Mouse (Mus musculus) heart, postnatal 25 days (tissue): ENCODE measurements around the gene Rgs7bp. TPM values are rescaled to one million over a fixed set of nuclear protein-coding genes. Genes with fewer than 3 reads are reported as not detected.
A peak's percentile ranks its signal among the peaks of the same experiment; 100 is the strongest.

Experiments
- DNase-seq: peaks from one replicate; pipeline ENCODE4 v3.0.0; 2022; ENCODE audit warnings: low spot score
- intact Hi-C: fragments of 180-260 bp; cut with DNase I; formaldehyde crosslinking; loops from one replicate; pipeline ENCODE4 v1.15.1; 2025
- total RNA-seq, 2 experiments: library from RNA; stranded (reverse); gene quantifications; 2 replicates each; pipeline ENCODE4 v1.2.3; 2021

Gene Rgs7bp
- total RNA-seq: 1 to 10 TPM; 3.4 to 4.0 TPM

DNA sequence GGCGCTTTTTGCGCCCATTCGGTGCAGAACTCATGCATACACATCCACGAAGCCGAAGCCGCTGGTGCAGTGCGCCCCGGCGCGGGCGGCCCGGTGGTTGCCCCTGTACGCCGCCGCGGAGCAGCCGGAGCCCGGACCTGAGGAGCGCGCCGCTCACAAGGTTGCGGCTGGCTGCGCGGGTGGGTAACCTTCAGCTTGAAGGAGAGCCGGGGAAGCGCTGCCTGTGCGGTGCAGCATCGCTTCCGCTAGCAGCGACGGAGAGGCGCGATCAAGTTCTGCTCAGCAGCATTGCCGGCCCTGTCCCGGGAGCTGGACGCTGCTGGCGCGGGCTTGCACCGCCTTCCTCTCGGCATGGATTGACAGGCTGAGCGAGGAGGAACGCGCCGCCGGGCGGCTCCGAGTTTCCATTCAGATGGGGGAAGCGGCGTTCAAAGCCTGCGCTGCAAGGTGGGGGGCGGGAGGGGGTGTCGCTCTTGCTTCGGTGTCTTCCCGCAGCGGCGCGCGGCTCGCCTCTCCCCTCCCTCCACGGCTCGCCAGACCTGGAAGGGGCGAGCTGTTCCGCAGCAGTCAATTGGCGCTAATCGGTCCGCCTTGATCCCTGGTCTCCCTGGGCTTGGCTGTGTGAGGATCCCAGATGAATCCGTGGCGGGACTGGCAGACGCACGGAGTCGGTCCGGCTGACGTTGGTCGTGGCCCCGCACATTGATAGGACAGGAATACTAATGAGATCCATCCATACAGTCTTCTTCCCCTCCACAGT lies at the start of gene Rgs7bp:
Rgs7bp (minus strand) TSS at position 750 of the 760 bp plus-strand sequence.
- intact Hi-C loops: loop anchor here (5.0 kb wide), 2 partner anchors 168 to 237 kb away; partner anchors contain the start of gene Cwc27
- DNase-seq: peak; percentile 33

DNA sequence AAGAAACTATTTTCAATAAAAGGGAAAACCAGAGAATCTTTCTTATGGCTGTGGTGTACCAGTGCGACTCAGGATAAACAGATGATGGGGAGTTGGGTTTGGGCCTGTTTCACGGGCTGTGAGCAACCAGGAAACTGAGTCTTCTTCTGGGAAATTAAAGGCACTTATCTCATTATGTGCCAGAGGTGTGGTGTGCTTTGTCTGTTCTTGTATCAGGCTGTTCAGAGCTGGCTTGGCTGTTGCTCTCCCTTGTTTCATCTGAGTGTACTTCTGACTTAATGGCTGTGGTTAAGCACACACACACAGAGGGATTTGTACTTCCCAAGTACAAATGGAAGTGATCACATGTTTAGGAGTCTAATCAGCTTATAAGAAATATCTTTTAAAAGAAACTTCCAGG lies 49.7 kb upstream of the Rgs7bp start:
- intact Hi-C loops: no loop called here
- no peak for DNase-seq

DNA sequence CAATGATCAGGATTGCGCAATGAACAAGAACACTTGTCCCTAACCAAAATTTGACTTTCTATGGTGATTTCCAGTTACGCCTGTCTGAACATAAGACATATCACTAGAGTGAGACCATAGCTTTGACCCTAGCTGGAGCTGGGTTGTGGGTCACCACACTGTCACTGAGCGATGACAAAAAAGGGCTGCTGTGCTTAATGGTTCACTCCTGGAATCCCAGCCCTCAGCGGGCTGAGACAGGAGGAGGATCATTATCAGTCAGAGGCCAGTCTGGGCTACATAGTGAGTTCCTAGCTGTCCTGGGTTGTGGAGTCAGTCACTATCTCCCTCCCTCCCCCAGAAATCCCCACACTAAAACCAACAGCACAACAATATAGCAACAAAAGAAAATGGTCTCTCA lies 46.0 kb upstream of the Rgs7bp start:
- intact Hi-C loops: no loop called here

DNA sequence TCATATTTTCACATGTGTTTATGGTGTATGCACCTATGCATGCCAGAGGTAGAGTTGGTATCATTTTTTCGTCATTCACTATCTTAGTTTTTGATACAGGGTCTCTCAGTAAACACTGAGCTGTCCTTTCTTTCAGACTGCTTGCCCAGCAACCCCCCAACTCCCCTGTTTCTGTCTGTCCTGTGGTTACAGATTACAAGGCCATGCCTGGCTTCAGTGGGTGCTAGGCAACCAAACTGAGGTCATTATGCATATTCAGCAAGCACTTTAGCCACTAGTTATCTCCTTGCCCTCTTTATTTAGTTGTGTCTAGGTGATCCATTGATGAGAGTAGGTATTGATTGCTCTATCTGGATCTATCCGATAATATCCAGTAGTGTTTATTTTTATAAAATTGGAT lies 41.6 kb upstream of the Rgs7bp start:
- intact Hi-C loops: no loop called here
- DNase-seq: no peak

More for the DNA sequence above, 46.0 kb upstream of the Rgs7bp start:
- DNase-seq: no peak

DNA sequence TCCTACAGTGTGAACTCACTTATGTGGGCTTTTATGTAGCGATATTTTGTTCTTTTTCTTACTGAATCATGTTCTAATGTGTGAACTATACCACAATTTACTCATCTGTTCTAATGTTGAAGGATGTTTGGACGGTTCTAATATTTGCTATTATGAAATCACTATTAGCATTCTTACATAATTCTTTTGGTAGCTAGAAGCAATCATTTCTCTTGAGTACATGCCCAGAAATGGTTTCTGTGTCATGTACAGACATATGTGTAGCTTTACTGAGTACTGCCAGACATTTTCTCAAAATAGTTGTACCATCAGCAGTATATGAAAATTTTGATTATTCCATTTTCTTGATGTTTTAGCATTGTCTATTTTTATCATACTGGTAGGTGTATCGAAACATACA lies 34.5 kb upstream of the Rgs7bp start:
- intact Hi-C loops: no loop called here
- no peak for DNase-seq

DNA sequence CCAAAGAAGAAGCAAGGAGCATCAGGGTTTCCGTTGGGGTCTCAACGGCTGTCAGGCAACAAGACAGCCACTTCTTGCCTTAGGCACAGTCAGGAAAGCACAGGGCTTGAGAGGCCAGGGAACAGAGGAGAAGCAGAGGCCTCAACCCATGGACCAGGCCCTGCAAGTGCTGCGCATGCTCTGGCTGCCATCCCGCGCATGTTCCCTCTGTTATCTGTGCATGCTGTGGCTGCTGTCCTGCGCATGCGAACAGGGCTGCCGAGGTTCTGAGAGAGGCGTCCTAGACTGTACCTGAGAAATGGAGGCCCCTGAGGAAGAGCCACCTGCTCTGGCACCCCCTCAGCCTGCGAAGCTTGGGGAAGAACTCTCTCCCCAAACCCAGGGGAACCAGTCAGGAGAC lies 27.1 kb upstream of the Rgs7bp start, which contains the start of gene 4933425L06Rik:
4933425L06Rik (plus strand) TSS at position 261 of the 400 bp plus-strand sequence.
- DNase-seq: no peak
- intact Hi-C loops: no loop called here

DNA sequence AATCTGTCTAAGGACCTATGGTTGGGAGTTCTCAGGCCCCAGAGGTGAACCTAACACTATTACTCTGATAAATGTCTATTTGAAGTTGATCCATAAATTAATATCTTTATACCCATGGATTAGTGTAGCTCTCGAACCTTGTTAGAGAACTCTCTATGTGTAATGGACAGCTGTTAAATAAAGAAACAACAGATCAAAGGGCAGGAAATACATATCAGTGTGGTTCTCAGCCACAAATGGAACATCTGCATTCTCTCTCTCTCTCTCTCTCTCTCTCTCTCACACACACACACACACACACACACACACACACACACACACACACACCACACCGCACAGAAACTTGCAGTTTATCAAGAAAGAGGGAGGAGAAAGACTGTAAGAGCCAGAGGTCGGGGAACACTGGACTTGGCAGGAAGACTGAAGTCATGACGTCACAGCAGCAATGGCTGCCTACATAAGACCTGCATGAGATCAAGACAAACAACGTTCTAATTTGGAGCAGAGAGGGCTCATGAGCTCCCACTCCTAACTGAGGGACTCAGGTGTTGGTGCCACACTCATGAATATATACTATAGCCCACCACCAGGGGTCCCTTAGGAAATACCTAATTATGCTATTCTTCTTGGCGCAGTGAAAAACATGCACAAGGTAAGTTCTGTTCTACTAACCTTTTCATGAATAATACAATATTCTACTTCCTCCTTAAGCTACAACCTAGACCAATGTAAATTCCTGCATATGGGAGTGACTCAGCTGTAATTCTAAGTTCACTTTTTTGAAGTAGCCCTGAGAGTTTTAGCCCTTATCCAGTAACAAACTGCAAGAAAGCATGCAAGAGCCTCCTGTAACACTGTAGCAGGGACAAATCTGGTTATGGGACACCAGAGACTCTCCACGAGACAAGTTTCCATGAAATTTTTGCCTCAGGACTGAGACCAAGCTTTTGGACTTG lies 12.4 kb upstream of the Rgs7bp start:
- intact Hi-C loops: no loop called here
- DNase-seq: no peak

DNA sequence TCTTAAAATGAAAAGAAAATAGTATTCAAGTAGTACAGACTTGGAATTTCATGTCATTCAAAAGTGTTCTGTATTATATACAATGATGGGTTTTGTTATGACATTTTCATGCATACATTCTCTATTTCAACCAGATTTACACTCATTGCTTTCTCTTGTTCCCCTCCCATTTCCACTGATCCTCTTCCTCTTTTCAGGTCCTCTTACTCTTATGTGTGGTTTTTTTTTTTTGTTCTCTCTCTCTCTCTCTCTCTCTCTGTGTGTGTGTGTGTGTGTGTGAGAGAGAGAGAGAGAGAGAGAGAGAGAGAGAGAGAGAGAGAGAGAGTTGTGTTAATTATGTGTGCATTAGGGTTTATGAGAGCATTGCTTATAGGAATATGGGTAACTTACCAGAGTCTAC lies 11.4 kb upstream of the Rgs7bp start:
- DNase-seq: no peak
- intact Hi-C loops: no loop called here

DNA sequence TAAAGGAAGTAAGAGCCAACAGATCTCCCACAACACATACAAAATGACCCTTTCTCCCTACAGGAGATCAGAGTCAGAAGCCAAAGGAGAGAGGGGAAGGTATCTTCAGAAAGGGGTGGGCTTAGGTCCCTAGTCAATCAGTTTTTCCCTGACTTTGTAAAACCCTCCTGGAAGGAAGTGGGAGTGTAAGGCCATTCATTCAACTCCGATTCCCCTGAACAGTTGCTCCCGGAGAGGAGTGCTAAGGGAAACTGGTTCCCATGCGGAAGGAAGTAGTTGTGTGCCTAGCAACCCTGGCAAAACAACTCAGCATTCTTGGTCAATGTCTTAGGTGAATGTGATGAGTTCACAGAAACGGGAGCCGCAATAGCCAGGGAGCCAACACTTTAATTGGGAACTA lies 644 bp upstream of the Rgs7bp start:
- DNase-seq: peak; percentile 9
- intact Hi-C loops: no loop called here

DNA sequence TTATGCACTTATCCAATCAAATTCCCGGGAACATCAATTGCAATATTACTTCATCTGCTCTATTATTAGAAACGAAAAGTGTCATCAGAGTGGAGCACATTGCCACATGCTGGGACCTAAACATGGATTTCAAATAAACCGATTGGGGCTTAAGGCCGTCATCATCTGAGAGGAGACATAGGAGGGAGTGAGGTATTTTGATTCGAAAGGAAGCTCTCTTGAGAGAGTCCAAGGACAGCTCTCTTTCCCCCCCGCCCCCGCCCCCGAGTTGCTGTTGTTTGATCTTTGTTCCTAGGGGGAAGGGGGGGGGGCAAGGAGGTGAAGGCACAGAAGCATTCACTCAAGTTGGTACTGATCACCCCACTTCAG lies 195 bp upstream of the Rgs7bp start:
- no peak for DNase-seq
- intact Hi-C loops: loop anchor here (5.0 kb wide), 2 partner anchors 167 to 238 kb away; partner anchors contain the start of gene Cwc27

DNA sequence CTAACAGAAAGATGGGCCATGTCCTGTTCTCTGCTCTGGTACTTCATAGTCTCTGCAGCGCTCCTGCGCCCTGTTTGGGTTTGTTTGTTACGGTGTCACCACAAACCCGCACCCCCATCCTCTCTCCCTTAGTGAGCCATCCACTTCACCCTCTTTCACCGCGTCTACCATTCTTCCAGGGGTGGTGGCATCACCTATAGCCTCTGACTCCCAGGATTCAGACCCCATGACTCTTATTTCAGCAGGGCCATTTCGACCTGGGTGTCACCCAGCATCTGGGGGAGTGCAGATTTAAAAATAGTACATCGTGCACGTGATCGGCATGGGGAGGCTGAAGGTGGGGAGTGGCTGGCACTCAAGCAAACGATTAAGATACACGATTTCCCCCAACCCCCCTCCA lies 1.1 kb downstream of the Rgs7bp start:
- intact Hi-C loops: loop anchor here (5.0 kb wide), 2 partner anchors 169 to 236 kb away; partner anchors contain the start of gene Cwc27
- no peak for DNase-seq

DNA sequence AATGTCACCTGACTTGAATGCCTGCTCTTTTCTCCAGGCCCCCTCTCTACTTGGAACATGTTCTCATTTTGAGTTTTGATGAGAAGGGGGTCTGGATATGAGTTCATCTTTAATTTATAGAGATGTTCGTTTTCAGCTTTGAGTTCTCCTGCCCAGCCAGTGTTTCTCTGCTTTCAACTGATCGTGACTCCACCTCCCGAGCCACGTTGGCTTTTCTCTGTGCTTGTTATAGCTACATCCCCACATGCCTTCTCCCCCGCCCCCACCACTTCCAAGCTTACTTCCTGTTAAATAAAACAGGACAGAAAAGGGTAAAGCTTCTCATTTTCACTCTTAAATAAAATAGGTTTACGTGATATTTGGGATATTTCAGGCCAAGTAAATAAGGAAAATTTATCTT lies 3.3 kb downstream of the Rgs7bp start:
- no peak for DNase-seq
- intact Hi-C loops: loop anchor here (5.0 kb wide), 2 partner anchors 171 to 234 kb away; partner anchors contain the start of gene Cwc27

DNA sequence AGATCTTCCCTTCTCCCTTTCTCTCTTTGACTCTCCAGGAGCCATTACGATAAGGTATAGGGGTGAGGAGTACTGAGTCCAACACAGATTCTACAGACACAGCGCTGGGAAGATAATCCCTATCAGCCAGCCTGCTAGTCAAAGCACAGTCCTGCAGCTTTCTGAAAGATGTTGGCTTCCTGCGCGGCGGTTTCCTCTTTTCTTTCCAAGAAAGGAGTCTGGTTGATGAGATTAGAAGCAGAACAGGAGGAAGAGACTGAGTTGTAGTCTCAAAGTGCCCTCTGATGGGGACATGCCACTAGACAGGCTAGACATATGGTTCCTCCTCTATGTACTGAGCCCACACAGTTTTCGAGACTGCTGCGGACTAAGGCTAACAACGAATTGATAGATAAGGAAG lies 6.1 kb downstream of the Rgs7bp start:
- intact Hi-C loops: loop anchor here (2.0 kb wide), 1 partner anchor 100 kb away; no protein-coding TSS in a partner anchor
- no peak for DNase-seq

DNA sequence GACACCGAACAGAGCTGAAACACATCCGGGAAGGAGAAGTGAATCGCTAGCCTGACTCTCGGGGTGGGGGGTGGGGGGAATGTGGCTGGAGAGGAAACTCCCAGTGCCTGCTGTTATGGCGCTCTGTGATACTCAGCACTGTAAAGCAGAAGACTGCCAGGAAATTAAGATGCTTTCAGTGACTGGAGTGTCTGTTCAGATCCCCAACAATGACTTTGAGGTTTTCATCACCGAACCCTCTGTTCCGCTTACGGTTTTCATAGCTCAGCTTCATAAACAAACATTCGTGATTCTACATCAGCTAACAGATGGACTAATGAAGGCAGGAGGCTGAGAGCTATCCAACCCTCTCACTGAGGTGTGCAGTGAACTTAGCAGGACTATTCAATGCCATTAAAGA lies 7.4 kb downstream of the Rgs7bp start:
- no peak for DNase-seq
- intact Hi-C loops: no loop called here

DNA sequence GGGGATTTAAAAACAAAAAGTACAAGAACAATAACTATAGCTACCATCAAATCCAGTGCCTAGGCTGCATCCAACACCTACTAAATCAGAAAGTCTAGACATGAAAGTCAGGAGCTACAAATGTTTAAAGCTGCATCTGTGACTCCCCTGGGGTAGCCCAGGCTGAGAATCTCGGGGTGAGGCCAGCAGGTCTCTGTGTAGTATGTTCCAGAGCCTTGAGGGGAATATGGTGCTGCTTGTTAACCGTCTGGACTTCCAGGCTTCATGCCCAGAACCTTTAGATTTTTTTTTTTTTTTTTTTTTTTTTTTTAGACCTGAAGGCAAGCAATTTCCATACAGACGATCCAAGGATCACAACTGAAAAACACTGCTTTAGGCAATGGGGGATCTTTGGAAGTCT lies 10.8 kb downstream of the Rgs7bp start:
- intact Hi-C loops: no loop called here
- DNase-seq: no peak

DNA sequence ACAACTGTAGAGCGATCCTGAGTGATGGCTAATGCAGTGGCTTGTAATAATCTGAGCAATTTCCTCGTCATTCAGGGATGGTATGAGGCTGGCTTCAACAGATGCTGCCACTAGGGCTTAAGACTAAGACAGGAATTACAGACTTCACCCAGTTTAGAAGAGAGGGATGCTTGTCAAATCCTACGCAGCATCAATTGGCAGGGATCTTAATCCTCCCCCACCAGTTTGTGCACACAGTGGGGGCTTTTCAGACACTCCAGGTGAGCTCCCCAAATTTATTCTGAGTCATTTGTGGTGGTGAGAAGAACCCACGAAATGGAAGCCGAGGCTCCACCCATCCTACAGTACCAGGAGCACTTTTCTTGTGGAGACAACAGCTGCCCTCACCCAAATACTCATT lies 16.4 kb downstream of the Rgs7bp start:
- intact Hi-C loops: no loop called here
- DNase-seq: no peak

DNA sequence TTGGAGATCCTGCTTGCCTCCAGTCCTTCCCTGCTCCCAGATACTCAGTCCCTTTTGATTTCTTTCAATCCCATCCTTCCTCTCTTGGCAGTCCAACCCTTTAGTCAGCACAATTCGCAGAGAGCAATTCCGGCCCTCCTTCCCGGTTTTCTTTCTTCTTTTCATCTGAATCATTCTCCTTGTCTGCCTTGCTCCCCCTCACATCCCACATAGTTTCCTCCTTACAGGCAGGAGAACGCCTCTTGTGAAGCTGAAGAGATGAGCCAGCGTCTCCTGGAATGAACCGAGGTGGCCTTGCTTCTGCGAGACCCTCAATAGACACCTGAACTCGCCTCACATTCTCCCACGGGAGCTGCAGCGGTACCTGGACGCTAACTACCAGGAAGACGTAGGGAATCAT lies 16.9 kb downstream of the Rgs7bp start:
- no peak for DNase-seq
- intact Hi-C loops: no loop called here

DNA sequence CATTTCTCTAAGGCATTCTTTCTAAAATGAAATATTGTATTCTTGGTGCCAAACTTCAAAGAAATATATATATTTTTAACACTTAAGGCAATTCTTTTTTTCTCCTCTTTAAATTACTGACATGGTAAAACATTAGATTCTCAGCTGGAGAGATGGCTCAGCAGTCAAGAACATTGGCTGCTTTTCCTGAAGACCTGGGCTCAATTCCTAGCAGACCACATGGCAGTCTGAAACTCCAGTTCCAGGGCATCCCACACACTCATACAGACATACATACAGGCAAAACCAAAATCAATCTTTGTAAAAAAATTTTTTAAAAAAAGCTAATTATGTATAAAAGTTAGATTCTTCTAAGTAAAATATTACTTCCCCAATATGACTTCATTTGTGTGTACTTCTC lies 22.8 kb downstream of the Rgs7bp start:
- DNase-seq: no peak

DNA sequence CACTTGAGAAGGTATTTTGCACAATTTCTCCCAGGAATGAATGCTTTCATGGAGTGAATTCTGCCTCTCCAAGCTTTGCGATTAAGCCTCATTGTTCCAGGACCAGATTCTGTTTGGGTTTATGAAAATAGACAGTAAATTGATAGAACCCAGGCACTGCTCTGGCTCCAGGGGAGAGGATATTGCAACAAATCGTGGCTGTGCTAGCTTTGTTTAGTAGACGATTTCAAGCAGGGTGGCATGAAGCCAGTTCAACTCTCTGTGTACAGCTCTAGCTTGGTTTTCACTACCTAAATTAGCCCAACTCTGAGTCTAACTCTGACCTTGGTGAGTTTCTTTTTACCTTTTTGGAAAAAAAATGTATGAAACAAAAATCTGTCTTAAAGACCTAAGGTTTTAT lies 26.5 kb downstream of the Rgs7bp start:
- intact Hi-C loops: no loop called here
- no peak for DNase-seq

More for the DNA sequence above, 22.8 kb downstream of the Rgs7bp start:
- intact Hi-C loops: no loop called here

DNA sequence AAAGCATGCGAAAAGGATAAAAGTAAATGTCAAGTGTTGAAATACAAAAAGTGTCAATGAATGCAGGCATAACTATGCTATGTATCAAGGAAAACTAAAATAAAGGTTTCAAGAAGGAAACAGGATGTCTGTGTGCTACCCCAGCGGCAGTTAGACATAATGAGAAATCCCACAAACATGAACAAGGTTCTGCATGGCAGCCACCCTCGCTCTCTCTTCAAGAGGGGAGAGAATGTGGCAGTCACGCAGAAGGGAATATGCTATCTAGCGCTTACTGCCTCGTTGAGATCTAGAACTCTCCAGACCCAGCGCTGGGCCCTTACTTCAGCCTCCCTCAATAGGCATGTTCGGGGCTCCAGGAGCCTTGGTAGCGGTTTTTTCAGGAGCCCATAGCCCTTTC lies 38.2 kb downstream of the Rgs7bp start:
- no peak for DNase-seq
- intact Hi-C loops: no loop called here
